Mouse (Mus musculus): ENCODE data around the gene Akap13. TPM values are rescaled to one million over a fixed set of nuclear protein-coding genes. Genes with fewer than 3 reads are reported as not detected.

Akap13 gene
- total RNA-seq, 2 experiments from 2014 or later = 70.2 to 71.3 TPM

- DNase-seq (ENCODE audit: low spot score in 2 of 2) = no peak
Observed at GRCm38 (mm10) chr7:75620976-75621375, 165.6 kb downstream of the Akap13 start.

DNA sequence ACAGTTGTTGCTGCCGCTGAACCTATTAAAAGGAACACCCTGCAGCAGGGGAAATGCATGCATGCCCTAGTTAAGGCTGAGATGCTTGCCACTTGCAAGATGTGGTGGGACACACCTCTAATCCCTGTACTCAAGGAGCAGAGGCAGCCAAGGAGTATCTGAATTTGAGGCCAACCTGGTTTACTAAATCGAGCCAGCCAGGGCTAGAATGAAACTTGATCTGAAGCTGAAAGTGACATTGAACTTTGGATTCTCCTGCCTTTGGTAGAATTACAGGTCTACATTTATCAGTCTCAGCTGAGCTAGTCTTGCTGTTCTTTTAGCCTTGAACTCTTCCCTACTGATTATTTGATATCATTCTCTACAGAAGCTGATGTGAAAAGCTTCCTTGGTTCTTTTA, 172.5 kb downstream of the Akap13 start:
- DNase-seq (ENCODE audit: low spot score in 2 of 2) = no peak

DNA sequence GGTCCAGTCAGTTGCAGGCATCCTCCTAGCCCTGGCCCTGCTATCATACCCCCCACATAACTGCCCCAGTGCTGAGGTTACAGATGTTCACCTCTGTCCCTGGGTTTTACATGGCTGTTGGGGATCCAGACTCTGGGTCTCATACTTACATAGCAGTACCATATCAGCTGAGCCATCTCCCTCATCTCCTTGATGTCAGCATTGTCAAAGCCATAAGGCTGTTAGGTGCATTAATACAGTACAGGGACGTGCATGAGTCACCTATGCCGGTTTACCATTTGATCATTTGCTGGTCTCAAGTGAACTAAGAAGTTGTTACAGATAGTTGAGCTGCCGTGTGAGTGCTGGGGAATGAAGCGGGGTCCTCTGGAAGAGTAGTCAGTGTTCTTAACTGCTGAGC, 174.3 kb downstream of the Akap13 start:
- no peak for DNase-seq (ENCODE audit: low spot score in 2 of 2)

DNA sequence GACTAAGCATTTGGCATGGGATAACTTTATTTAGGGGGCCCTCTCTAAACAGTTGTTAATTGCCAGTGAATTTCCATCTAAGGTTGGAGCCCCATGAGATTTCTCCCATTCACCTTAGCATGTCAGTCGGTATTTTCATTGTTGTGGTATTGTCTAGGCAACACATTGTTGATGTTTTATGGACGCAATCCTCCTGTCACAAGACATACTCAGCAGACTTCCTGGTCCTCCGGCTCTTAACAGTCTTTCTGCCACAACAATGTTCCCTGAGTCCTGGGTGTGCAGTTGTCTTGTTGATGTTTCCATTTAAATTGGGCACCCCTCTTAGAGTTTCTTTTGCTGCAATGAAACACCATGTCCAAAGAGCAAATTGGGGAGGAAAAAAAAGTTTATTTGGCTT, 177.6 kb downstream of the Akap13 start:
- no peak for DNase-seq (ENCODE audit: low spot score in 2 of 2)

GRCm38 (mm10) chr7:75633393-75633792, 178.1 kb downstream of the Akap13 start:
- DNase-seq (ENCODE audit: low spot score in 2 of 2) = no peak

- DNase-seq (ENCODE audit: low spot score in 2 of 2) = no peak
Observed at GRCm38 (mm10) chr7:75633807-75634526, 178.6 kb downstream of the Akap13 start.

DNA sequence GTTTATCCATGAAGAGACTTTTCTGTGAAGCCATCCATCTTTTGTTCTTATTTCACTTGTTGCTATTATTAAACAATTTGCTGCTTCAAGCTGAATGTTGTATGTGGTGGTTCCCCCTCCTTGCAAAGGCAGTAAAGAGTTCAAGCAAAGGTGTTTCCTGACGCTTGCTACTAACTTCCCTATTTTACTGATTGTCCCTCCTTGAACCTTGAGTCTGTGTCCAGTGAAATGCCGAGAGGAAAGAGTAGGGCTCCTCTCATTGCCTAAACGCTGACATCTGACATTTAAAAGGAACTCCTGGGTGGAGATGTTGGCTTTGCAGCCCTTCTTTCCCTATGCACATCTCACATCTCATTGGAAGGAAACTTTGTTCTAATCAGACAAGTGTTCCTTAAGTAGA, 183.4 kb downstream of the Akap13 start:
- DNase-seq (ENCODE audit: low spot score in 2 of 2) = no peak

DNA sequence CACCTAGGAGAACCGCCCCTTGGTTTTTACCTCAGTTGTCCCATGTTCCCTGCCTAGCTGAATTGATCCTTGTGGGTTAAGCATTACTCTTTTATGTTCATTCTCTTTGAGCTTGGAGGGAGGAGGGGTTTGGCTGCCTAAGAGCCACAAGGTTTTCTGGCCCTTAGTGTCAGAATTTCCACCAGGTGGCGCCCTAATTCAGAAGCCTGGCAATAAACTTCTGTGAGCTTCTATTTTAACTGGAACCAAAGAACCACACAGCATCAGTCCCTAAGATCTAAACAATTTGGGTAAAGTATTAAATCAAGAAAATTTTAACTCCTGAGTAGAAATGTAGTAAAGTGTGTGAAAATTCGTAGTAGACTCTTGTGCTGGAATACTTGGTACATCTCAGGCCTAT, 184.2 kb downstream of the Akap13 start:
- DNase-seq (ENCODE audit: low spot score in 2 of 2) = peak; percentile 69 to 73

- DNase-seq (ENCODE audit: low spot score in 2 of 2) = no peak
Observed at GRCm38 (mm10) chr7:75640074-75640473, 184.7 kb downstream of the Akap13 start.

- DNase-seq (ENCODE audit: low spot score in 2 of 2) = no peak
Observed at GRCm38 (mm10) chr7:75640671-75641070, 185.3 kb downstream of the Akap13 start.

DNA sequence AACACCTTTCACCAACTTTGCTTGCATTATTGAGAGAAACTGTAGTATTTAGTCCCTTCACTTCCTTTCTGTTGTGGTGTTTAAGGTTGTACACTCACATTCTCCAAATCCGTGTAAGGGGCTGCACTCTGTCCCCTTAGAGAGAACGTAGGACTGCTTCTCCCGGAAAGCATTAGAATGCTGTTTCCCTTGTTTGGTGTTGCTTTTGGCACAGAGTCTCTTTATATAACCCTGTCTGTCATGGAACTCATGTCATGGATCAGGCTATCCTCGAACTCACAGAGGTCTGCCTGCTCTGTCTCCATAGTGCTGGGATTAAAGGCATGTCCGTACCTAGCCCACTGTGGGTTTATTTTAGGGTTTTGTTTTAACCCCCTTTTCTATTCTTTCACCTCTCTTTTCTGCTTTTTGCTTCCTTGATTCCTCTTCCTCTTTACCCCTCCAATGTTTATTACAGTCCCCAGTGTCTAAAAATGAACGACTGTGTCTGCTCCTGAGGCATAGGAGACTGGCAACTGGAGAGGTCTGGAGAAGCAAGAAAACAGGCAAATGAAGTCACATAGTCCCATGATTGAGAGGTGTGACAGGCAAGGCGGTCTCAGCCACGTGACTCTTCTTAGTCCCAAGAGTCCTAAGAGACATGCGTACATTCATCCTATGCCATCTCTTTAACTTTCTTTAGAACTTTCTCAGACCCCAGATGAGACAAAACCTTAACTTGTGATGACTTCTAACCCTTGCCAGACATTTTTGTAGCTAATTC, 186.3 kb downstream of the Akap13 start:
- DNase-seq (ENCODE audit: low spot score in 2 of 2) = no peak

GRCm38 (mm10) chr7:75642178-75642777, 186.9 kb downstream of the Akap13 start:
- DNase-seq (ENCODE audit: low spot score in 2 of 2) = no peak

DNA sequence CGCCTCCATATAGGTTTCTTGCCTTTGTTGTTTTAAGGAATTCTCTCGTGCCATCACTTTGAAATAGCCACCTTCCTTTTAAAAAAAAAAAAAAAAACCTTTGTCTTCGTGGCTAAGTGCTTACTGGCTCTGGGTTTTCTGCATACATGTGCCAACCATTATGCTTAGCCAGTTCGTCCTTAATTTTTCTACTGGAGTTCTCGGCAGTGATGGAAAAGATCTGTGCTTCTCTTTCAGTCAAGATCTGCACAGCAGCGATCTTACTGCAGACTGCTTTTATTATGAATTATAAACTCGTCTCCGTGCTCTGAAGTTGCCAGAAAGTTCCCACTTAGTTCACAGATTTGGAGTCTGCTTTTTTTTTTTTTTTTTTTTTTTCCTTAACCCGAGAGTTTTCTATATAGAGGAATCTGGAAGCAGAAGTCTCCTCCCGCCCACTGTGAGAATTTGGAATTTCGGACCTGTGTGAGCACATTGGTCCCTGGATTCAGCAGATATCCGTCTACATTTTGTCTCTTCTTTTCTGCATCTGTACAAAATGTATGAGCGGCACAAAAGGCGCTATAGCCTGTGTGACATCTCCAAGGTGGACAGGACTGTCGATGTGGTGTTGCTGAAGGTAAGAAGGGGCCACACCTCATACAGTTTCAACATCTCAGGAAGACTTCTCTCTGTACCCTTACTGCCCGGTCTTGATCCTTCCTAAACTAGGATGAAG, 187.7 kb downstream of the Akap13 start:
- no peak for DNase-seq (ENCODE audit: low spot score in 2 of 2)

DNA sequence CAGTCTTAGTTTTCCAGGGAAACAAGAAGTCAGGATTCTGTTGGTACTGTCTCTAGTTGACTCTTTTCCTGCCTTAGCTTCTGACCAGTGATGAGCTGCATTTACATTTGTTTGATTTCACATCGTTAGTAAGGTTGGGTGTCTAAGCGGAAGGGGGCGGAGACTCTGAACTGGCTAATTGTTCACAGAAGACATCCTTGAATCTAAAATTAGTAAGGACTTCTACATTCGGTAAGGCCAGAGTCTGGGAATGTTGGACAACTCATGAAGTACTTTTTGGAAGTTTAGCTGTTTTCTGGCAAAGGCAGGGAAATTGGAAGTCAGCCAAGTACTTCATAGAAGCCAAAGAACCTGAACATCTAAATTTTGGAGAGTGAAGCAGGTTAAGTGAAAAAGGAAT, 188.7 kb downstream of the Akap13 start:
- DNase-seq (ENCODE audit: low spot score in 2 of 2) = no peak

DNA sequence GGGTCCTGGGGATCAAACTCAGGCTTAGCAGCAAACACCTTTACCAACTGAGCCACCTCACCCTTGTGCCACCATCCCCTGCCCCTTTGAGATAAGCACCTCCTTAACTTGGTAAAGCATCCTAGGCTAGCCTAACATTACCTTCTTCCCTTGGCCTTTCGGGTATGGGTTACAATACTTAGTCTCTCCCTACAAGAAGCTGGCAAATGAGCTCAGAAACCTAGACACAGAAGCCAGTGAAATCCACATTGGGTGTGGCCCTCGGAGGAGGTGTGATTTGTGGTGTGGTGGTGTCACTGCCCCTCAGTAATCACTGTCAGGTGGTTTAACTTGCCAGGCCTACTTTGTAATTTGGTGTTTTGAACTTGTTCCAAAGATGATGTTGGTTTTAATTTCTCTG, 189.3 kb downstream of the Akap13 start:
- DNase-seq (ENCODE audit: low spot score in 2 of 2) = no peak

GRCm38 (mm10) chr7:75645156-75645933, 190.0 kb downstream of the Akap13 start:
- no peak for DNase-seq (ENCODE audit: low spot score in 2 of 2)

DNA sequence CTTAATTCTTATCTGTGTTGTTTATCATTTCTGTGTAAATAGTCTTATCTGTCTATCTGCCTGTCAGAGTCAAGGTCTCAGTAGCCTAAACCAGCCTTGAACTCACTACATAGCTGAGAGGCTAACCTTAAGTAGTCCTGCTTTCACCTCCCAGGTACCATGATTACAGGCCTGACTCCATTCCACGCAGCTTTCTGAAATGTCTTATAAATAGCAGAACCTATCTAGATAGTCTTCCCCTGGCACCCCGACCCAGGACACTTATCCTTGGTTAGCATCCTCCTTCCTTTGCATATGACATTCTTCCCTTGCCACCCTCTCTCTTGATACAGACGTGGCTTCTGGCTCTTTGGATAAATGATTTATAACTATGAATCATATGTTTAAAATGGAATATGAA, 192.7 kb downstream of the Akap13 start:
- DNase-seq (ENCODE audit: low spot score in 2 of 2) = no peak

- no peak for DNase-seq (ENCODE audit: low spot score in 2 of 2)
Observed at GRCm38 (mm10) chr7:75648961-75649360, 193.6 kb downstream of the Akap13 start.

DNA sequence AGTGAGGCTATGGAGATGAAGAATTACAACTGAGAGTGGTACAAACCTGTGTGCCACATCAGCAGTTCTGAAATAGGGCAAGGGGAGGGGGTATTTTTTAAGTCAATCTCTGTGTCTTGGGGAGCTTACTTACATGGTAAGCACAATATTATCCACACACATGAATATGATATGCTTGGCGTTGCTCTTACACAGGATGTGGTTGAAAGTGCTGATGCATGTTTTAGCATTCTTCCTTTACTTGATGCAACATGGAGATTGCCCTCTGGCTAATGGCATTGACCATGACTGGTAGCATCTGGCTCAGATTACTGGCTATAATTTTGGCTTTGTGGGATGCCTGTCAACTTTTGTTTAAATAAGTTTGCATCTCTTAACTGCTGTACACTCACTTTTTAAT, 194.6 kb downstream of the Akap13 start:
- no peak for DNase-seq (ENCODE audit: low spot score in 2 of 2)

DNA sequence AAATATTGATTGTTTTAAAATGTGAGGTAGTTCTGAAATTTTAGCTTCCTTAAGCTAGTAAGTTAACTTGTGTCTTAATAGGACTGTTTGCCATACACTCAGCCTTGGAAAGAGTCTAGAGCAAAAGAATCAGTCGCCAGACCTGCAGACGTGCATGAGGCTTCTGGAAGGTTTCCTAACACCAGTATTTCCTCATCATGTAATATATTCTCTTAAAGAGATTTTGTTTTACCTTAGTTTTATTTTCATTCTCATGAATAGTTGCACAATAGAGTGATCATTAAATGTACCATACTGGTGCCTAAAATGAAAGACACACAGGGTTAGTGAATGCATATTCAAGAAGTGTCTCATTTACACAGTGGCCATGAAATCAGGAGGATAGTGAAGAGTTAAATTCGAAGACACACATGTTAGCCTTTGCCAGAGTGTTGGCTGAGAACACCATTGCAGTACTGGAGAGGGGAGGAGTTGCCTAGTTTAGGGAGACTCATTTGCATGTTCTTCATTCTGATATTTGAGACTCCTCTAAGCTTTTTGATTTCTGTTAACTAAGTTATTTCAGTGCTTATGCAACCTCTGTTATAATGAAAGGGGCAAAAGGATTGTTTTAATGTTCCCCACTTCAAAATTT, 198.5 kb downstream of the Akap13 start:
- no peak for DNase-seq (ENCODE audit: low spot score in 2 of 2)

All from layer of hippocampus, postnatal 14 days (tissue).